Mouse (Mus musculus) neural tube, embryonic 11.5 days (tissue): ENCODE measurements around the gene Olfr213. TPM values are rescaled to one million over a fixed set of nuclear protein-coding genes. Genes with fewer than 3 reads are reported as not detected.
"Not testable (repeated sequence)": the region's sequence is repeated elsewhere in the genome, so short reads cannot be mapped to it uniquely, and the experiment has no call there.

Source experiments
- ATAC-seq: fragments of 200-750 bp; cut with Nextera tagmentation; 2 replicates; pipeline ENCODE4 v1.8.0; 2017; ENCODE audit warnings: moderate number of reproducible peaks, mild to moderate bottlenecking, moderate TSS enrichment, moderate library complexity; ENCODE audit not compliant: insufficient read depth, low FRiP score, low TSS enrichment
- DNase-seq: peaks from one replicate; pipeline ENCODE4 v3.0.0-alpha.2; 2015; ENCODE audit warnings: low spot score
- H3K27ac ChIP-seq: fragments of 300-500 bp; sonication (generic); 2 replicates; pipeline ENCODE4 v1.5.1; 2014; ENCODE audit warnings: low read depth, mild to moderate bottlenecking, low read length
- H3K27me3 ChIP-seq: fragments of 300-500 bp; sonication (generic); 2 replicates; pipeline ENCODE4 v1.6.1; 2014; ENCODE audit warnings: mild to moderate bottlenecking, low read length, mixed read lengths; ENCODE audit not compliant: control insufficient read depth, insufficient read depth
- H3K36me3 ChIP-seq: fragments of 300-500 bp; sonication (generic); 2 replicates; pipeline ENCODE4 v1.6.1; 2014; ENCODE audit warnings: mild to moderate bottlenecking, low read length, moderate library complexity, mixed read lengths; ENCODE audit not compliant: control insufficient read depth, insufficient read depth
- H3K4me1 ChIP-seq: fragments of 300-500 bp; sonication (generic); 2 replicates; pipeline ENCODE4 v1.6.1; 2014; ENCODE audit warnings: low read length, mixed read lengths; ENCODE audit not compliant: control insufficient read depth, insufficient read depth
- H3K4me2 ChIP-seq: fragments of 300-500 bp; sonication (generic); 2 replicates; pipeline ENCODE4 v1.6.1; 2014; ENCODE audit warnings: low read depth, mild to moderate bottlenecking, moderate library complexity
- H3K4me3 ChIP-seq: fragments of 300-500 bp; sonication (generic); 2 replicates; pipeline ENCODE4 v1.5.1; 2014; ENCODE audit warnings: low read depth, low read length
- H3K9ac ChIP-seq: fragments of 300-500 bp; sonication (generic); 2 replicates; pipeline ENCODE4 v1.6.1; 2014; ENCODE audit warnings: mild to moderate bottlenecking, low read length
- H3K9me3 ChIP-seq: fragments of 300-500 bp; sonication (generic); 2 replicates; pipeline ENCODE4 v1.6.1; 2016; ENCODE audit warnings: low read length; ENCODE audit not compliant: control insufficient read depth
- WGBS: fragments of 180-500 bp; shearing (Covaris S2); extraction: QIAGEN DNeasy Blood & Tissue Kit; methylation state at CpG from one replicate; pipeline ENCODE4 v1.1.7; 2014; 5-methylcytosine and 5-hydroxymethylcytosine counted together
- polyA plus RNA-seq: library from polyadenylated mRNA; unstranded; fragments of >200 nt; fragmentation: Nextera tagmentation; extraction: Ambion mirVana; gene quantifications from 2 replicates; pipeline ENCODE4 v1.2.1, GENCODE M21; 2014

Olfr213 gene
- not detected in 2 replicates for polyA plus RNA-seq

DNA sequence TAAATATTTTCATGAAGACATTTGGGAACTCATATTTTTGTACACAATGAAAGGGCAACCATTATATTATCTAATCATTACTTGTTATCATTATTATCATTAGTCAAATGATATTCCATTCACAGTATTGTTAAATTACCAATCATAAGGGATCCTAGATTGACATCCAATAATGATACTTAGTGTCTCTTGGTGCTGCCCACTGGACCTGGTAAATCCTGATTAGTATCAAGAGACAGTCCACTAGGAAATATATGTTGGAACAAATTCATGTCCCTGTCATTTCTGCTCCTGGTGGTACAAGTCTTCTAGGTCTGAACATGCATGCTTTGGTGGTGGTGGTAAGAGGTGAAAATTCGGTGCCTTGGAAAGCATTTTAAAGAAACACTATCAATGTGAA lies at the start of gene Olfr213:
Olfr213 (plus strand) TSS at position 301 of the 400 bp plus-strand sequence.
- Histone ChIP-seq H3K27ac (no peak within 1 kb of the TSS), H3K4me3 (no peak within 1 kb of the TSS), H3K27me3 (no peaks in the 10 kb centered on the region), H3K4me1 (no peaks in the 10 kb centered on the region), H3K9me3 (no peaks in the 10 kb centered on the region), H3K36me3 (no peaks in the 10 kb centered on the region), H3K9ac (no peak within 1 kb of the TSS), H3K4me2 (no peak within 1 kb of the TSS)
- DNase-seq = no peak
- no peak for ATAC-seq
- 81% methylated on average over 1 of the region's 1 CpGs for WGBS

DNA sequence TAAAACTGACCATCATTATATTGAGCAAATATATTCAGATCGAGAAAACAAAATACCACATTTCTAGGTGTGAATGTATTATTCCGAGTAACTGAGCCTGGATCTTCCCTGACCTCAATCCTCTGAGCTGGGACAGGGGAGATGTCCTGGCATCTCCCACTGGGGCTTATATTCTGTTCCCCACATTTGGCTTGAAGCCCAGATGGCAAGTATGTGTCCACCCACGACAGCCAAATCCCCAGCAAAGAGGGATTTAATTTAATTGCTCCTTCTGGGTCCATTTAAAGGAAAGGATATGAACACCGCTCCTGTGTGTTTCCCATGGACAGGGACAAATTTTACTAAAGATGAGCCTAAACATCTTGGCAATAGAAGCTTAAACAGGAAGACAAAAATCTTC lies 49.5 kb upstream of the Olfr213 start, which contains the start of gene Olfr211:
Olfr211 (plus strand) TSS at position 301 of the 400 bp plus-strand sequence.
- no peak for ATAC-seq
- no peak within 1 kb of the TSS for H3K4me2 ChIP-seq
- H3K27ac ChIP-seq = no peak within 1 kb of the TSS
- no peaks in the 10 kb centered on the region for H3K36me3 ChIP-seq
- no peak within 1 kb of the TSS for H3K4me3 ChIP-seq
- no peak for DNase-seq
- no peaks in the 10 kb centered on the region for H3K9me3 ChIP-seq
- H3K4me1 ChIP-seq = no peaks in the 10 kb centered on the region
- no peak within 1 kb of the TSS for H3K9ac ChIP-seq
- no peaks in the 10 kb centered on the region for H3K27me3 ChIP-seq
- 76% methylated on average over 4 of the region's 4 CpGs for WGBS

- ATAC-seq (no peak), DNase-seq (no peak)
- no peaks in the 10 kb centered on the region for H3K27me3 ChIP-seq
- no peak overlapping the region for H3K9ac ChIP-seq
- H3K36me3 ChIP-seq = no peaks in the 10 kb centered on the region
- no peaks in the 10 kb centered on the region for H3K4me1 ChIP-seq
- no peak overlapping the region for H3K27ac ChIP-seq
- H3K4me3 ChIP-seq = no peak overlapping the region
- WGBS = 86% methylated on average over 5 of the region's 5 CpGs
- H3K4me2 ChIP-seq = no peak overlapping the region
- H3K9me3 ChIP-seq = no peaks in the 10 kb centered on the region
Observed at GRCm38 (mm10) chr6:116493742-116494141, 44.5 kb upstream of the Olfr213 start.

GRCm38 (mm10) chr6:116495960-116496359 lies 42.3 kb upstream of the Olfr213 start:
- Histone ChIP-seq H3K4me2 (no peak overlapping the region), H3K36me3 (no peaks in the 10 kb centered on the region), H3K27me3 (no peaks in the 10 kb centered on the region), H3K9ac (no peak overlapping the region), H3K4me3 (no peak overlapping the region), H3K4me1 (no peaks in the 10 kb centered on the region), H3K27ac (no peak overlapping the region), H3K9me3 (no peaks in the 10 kb centered on the region)
- DNase-seq (no peak), ATAC-seq (no peak)
- 87% methylated on average over 1 of the region's 1 CpGs for WGBS

GRCm38 (mm10) chr6:116506302-116507003 lies 31.8 kb upstream of the Olfr213 start, which contains the start of gene Olfr212:
Olfr212 (plus strand) TSS chr6:116506516.
- not testable (repeated sequence) for H3K27ac ChIP-seq, H3K36me3 ChIP-seq, H3K4me3 ChIP-seq, ATAC-seq, DNase-seq, H3K9ac ChIP-seq, H3K9me3 ChIP-seq, H3K4me1 ChIP-seq, H3K4me2 ChIP-seq, H3K27me3 ChIP-seq
- 89% methylated on average over 19 of the region's 20 CpGs for WGBS

GRCm38 (mm10) chr6:116514832-116515231 lies 23.4 kb upstream of the Olfr213 start:
- H3K4me3 ChIP-seq = no peak overlapping the region
- no peaks in the 10 kb centered on the region for H3K4me1 ChIP-seq

GRCm38 (mm10) chr6:116542500-116542899 lies 4.2 kb downstream of the Olfr213 start:
- Histone ChIP-seq H3K4me2 (no peak overlapping the region), H3K27me3 (no peaks in the 10 kb centered on the region), H3K4me3 (no peak overlapping the region), H3K9me3 (no peaks in the 10 kb centered on the region), H3K9ac (no peak overlapping the region), H3K4me1 (no peaks in the 10 kb centered on the region), H3K27ac (no peak overlapping the region), H3K36me3 (no peaks in the 10 kb centered on the region)
- no peak for ATAC-seq
- DNase-seq = no peak
- WGBS = 89% methylated on average over 2 of the region's 2 CpGs

More at GRCm38 (mm10) chr6:116514832-116515231, 23.4 kb upstream of the Olfr213 start:
- no peak for ATAC-seq
- Histone ChIP-seq H3K9me3 (no peaks in the 10 kb centered on the region), H3K9ac (no peak overlapping the region), H3K36me3 (no peaks in the 10 kb centered on the region), H3K4me2 (no peak overlapping the region), H3K27ac (no peak overlapping the region), H3K27me3 (no peaks in the 10 kb centered on the region)
- no peak for DNase-seq

- H3K27me3 ChIP-seq, H3K9ac ChIP-seq, H3K36me3 ChIP-seq, H3K4me3 ChIP-seq, H3K4me1 ChIP-seq, H3K27ac ChIP-seq, ATAC-seq, DNase-seq, H3K9me3 ChIP-seq, H3K4me2 ChIP-seq: not testable (repeated sequence)
- 98% methylated on average over 11 of the region's 11 CpGs for WGBS
Observed at GRCm38 (mm10) chr6:116550841-116551240, 12.6 kb downstream of the Olfr213 start, which contains the start of gene Gm5580. Gm5580 (plus strand) TSS chr6:116551141.

GRCm38 (mm10) chr6:116553935-116554334 lies 15.7 kb downstream of the Olfr213 start, which contains the start of gene Olfr214:
Olfr214 (plus strand) TSS chr6:116554235.
- Histone ChIP-seq H3K27me3 (no peaks in the 10 kb centered on the region), H3K4me2 (no peak within 1 kb of the TSS), H3K36me3 (no peaks in the 10 kb centered on the region), H3K9me3 (no peaks in the 10 kb centered on the region), H3K4me3 (no peak within 1 kb of the TSS), H3K27ac (no peak within 1 kb of the TSS), H3K9ac (no peak within 1 kb of the TSS), H3K4me1 (no peaks in the 10 kb centered on the region)
- 96% methylated on average over 1 of the region's 1 CpGs for WGBS
- ATAC-seq (no peak), DNase-seq (no peak)
